7 mouse cellular contexts compared by ENCODE assay signal in the genomic region with DNA sequence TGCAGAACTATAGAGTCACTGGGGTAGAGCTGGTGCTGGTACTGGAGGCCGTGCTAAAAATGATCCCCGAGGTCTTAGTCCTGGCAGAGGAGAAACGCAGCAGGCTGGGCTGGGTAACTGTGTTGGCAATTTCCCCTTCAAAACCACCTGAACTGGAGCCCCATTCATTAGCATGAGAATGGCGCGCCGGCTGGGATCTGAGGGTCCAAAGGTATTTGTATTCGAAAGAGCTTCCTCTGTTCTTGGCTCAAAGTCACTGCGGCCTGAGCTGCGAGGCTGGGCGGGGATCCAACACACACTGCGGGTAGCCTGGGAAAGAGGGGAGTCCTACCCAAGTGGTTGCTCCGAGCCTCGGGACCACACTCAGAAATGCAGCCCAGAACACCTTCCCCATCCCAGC. TPM values are rescaled to one million over a fixed set of nuclear protein-coding genes. Genes with fewer than 3 reads are reported as not detected.
DNase-seq lines count a peak whose midpoint lies in the region; ATAC-seq and TF ChIP-seq lines count a peak whose summit lies in the region.

No protein-coding gene starts in this region.

- 2% methylated on average over 13 of the region's 13 CpGs for WGBS in forebrain, embryonic 16.5 days

- H3K4me1 ChIP-seq in forebrain, embryonic 16.5 days (replicated peaks; ENCODE audit: control insufficient read depth, insufficient read depth, low read length) = peaks cover 40% of the 10 kb centered on the region

- no peak overlapping the region for H3K4me2 ChIP-seq in forebrain, embryonic 16.5 days (ENCODE audit: low read length)

- H3K4me3 ChIP-seq in forebrain, embryonic 16.5 days (replicated peaks; ENCODE audit: low read length) = no peak overlapping the region
- H3K4me3 ChIP-seq in layer of hippocampus, adult 2 months = no peak overlapping the region

- H3K27ac ChIP-seq in forebrain, embryonic 16.5 days (ENCODE audit: low read length) = no peak overlapping the region
- H3K27ac ChIP-seq in layer of hippocampus, adult 2 months = 0 out of 2 replicates have a peak overlapping the region, but pooled peaks have one; percentile 3

- TF ChIP-seq CTCF in layer of hippocampus, adult 2 months (conservative IDR thresholded peaks at IDR 0.05) = no peak

- peak; percentile 48 for DNase-seq in right cerebral cortex, adult 18-20 months
- DNase-seq in right cerebral cortex, postnatal 25 days = no peak
- peak; percentile 52 to 70 for DNase-seq in layer of hippocampus, adult 2 months (ENCODE audit: low spot score in 2 of 2)
- DNase-seq in right cerebral cortex, postnatal 4 days = peak; percentile 78
- no peak for DNase-seq in adrenal gland, postnatal 25 days
- no peak for DNase-seq in adrenal gland, postnatal 36 days

- H3K36me3 ChIP-seq in forebrain, embryonic 16.5 days (ENCODE audit: control insufficient read depth, insufficient read depth) = no peaks in the 10 kb centered on the region

- no peaks in the 10 kb centered on the region for H3K9me3 ChIP-seq in forebrain, embryonic 16.5 days (ENCODE audit: control insufficient read depth, low read length)

- H3K27me3 ChIP-seq in forebrain, embryonic 16.5 days (replicated peaks; ENCODE audit: control insufficient read depth, insufficient read depth, low read length) = no peaks in the 10 kb centered on the region

- peak; percentile 56 for ATAC-seq in forebrain, embryonic 16.5 days

- H3K9ac ChIP-seq in forebrain, embryonic 16.5 days (replicated peaks; ENCODE audit: low read depth, low read length) = no peak overlapping the region

RNA-seq across cellular contexts. Expression of a gene that starts 32.6 kb away (rescaled TPM):
- 4.0 and 4.9 TPM in 2 replicates for polyA plus RNA-seq in forebrain, embryonic 16.5 days (2015; fragmentation: Nextera tagmentation; extraction: Ambion mirVana)
- total RNA-seq in layer of hippocampus, adult 2 months (2021) = 100 to 1,000 TPM; 236 to 254 TPM
- 8.0 and 10.2 TPM in 2 replicates for total RNA-seq in adrenal gland, postnatal 25 days (2021)
- 10 to 100 TPM in 1 of 2 experiments, 1 to 10 TPM in 1; 8.3 to 10.6 TPM for total RNA-seq in adrenal gland, postnatal 36 days (2021)

Comparison
In these comparisons a context has a peak if more than half of its experiments do, and no peak if none do; other contexts are left out.
1. DNase-seq: peak in right cerebral cortex, adult 18-20 months (single experiment), layer of hippocampus, adult 2 months (2 of 2) and right cerebral cortex, postnatal 4 days (single experiment); none in right cerebral cortex, postnatal 25 days (single experiment), adrenal gland, postnatal 25 days (single experiment) and adrenal gland, postnatal 36 days (0 of 2).
2. RNA of a gene that starts 32.6 kb away (total RNA-seq): 236 to 254 TPM in layer of hippocampus, adult 2 months; 8.3 to 10.6 TPM in adrenal gland, postnatal 36 days and 8.0 to 10.2 TPM in adrenal gland, postnatal 25 days; every median in the first group is over 10 times any median in the second.